Mouse (Mus musculus): ENCODE data around the gene B230104I21Rik. TPM values are rescaled to one million over a fixed set of nuclear protein-coding genes. Genes with fewer than 3 reads are reported as not detected.

Gene B230104I21Rik
- total RNA-seq, 2 experiments from 2014 or later = not detected

DNA sequence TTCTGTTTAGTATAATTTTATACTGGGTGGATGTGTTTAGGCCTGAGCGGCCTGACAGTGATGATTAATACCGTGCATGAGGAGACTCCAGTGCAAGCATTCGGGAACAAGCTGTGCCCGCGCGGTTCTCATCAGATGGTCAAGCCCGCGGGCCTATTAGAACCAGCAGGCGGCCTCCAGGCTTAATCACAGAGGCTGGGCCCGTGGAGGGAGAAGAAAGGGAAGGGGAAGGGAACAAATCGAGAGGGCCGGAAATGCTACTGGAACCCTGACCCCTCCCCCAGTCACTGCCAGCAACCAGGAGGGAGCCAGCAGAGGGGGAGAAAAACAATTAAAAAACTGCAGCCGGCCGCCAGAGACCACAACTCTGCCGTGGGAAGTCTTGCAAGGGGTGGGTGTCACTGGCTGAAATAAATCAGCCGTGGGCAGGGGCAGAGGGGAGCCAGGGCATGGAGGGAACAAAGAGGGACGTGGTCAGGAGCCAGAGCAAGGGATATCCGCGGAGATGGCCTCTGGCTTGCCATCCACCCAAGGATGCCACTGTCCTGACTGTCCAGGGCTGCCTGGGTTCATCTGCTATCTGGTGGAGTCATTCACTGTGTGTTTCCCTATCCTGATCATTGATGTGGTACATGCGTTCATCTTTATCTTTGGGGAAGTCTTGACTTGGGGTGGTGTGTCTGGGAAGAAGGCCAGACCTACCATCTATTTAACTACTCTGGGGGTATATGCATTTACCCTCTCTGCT is 54.6 kb downstream of the B230104I21Rik start:
- DNase-seq = no peak
- intact Hi-C loops (cut with DNase I) = no loop called here

- intact Hi-C loops (cut with DNase I) = loop anchor here (2.0 kb wide), 1 partner anchor 60 kb away; no protein-coding TSS in a partner anchor
- DNase-seq = no peak
Observed at GRCm38 (mm10) chr4:154392641-154393040, 56.7 kb downstream of the B230104I21Rik start.

- intact Hi-C loops (cut with DNase I) = loop anchor here (2.0 kb wide), 1 partner anchor 61 kb away; no protein-coding TSS in a partner anchor
- peak; percentile 40 to 47 for DNase-seq
Observed at GRCm38 (mm10) chr4:154393196-154394122, 57.5 kb downstream of the B230104I21Rik start.

DNA sequence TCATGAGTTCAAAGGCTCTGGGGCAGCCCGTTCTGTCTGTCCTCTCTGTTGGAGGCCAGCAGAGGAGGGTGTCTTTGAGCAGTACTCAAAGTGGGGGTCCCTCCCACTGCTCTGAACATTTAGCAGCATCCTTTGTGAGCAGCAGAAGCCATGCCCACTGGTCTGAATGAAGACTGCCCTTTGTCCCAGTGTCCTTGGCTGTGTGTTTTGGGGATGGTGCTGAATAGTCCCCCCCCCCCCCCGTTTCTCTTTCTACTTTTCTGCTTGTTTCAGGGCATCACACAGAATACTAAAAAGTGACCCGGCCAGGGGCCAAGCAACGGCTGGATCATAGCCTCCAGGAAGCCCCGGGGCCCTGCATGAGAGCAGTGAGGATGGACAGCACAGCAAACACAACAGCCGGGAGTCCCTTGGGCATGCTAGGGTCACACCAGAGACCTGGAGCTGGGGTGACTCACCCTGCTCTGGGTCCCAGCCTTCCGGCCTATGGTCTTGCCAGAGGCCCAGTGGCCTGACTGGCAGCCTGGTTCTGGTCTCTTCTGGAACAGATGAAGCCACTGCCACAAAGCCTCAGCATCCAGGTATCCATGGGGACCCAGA is 58.3 kb downstream of the B230104I21Rik start:
- no peak for DNase-seq
- intact Hi-C loops (cut with DNase I) = no loop called here

DNA sequence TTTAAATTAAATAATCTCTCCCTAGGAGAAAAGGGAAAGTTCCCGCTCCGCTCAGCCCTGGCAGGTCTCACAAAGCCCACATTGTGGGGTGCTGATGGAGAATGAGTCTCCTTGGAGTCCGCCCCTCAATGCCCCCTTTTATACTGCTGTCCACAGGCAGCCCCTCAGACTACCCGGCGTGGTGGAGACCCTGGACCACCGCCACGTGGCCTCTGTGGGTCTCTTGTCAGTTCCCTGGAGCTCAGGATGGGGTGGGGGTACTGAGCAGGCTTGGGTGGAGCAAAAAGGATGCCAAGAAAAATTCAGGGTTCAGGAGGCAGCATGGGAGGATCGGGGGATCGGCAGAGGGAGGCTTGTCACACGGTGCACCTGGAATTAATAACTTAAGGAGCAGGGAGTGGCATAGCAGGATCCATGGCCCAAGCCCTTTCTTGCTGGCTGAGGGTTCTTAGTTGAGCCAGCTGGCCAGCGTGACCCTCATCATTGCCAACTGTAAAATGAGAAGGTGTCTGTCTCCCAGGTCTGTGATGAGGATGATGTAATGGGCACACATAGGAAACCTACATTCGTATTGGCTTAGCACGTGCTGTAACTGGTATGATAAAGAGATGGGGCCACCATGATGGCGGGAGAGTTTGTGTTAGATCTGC is 60.9 kb downstream of the B230104I21Rik start:
- intact Hi-C loops (cut with DNase I) = no loop called here
- no peak for DNase-seq

Other genes with a start within 250 kb of the B230104I21Rik start
- gene Trp73, start 195.9 kb upstream of the B230104I21Rik start, total RNA-seq (2021) = not detected
- 10 to 100 TPM; 10.8 to 15.0 TPM for gene Wrap73, start 193.8 kb upstream of the B230104I21Rik start, total RNA-seq (2021)
- gene Tprgl, start 175.5 kb upstream of the B230104I21Rik start, total RNA-seq (2021) = 100 to 1,000 TPM; 132 to 136 TPM
- gene Megf6, start 165.4 kb upstream of the B230104I21Rik start, total RNA-seq (2021) = 1 to 10 TPM; 5.4 to 8.0 TPM
- gene Arhgef16, start 34.5 kb upstream of the B230104I21Rik start, total RNA-seq (2021) = under 1 TPM; 0.17 to 0.19 TPM